21 mouse cellular contexts compared by ENCODE assay signal in genomic region chr5:75950866-75951265, GRCm38 (mm10).
"Had no signal": no experiment of that assay in that cellular context is flagged by ENCODE, and none has a peak within 500 bp of the region (broad histone marks: within the 10 kb centered on the region; RNA-seq: fewer than 3 reads in every experiment).

No protein-coding gene starts in this region.

- H3K4me3 ChIP-seq: layer of hippocampus, adult 2 months; limb, embryonic 12.5 days; limb, embryonic 15.5 days; liver, embryonic 12.5 days; liver, embryonic 15.5 days; lung, embryonic 15.5 days; megakaryocyte, embryonic 14.5 days; midbrain, embryonic 10.5 days; neural tube, embryonic 12.5 days; neural tube, embryonic 15.5 days had no signal

- H3K9ac ChIP-seq: limb, embryonic 12.5 days; limb, embryonic 15.5 days; liver, embryonic 12.5 days; liver, embryonic 15.5 days; lung, embryonic 15.5 days; neural tube, embryonic 12.5 days; neural tube, embryonic 15.5 days had no signal

- H3K36me3 ChIP-seq: limb, embryonic 12.5 days; limb, embryonic 15.5 days; liver, embryonic 12.5 days; liver, embryonic 15.5 days; lung, embryonic 15.5 days; midbrain, embryonic 10.5 days; neural tube, embryonic 12.5 days; neural tube, embryonic 15.5 days had no signal

- ATAC-seq: intestine, postnatal 0 days; liver, embryonic 12.5 days had no signal

- H3K27me3 ChIP-seq: limb, embryonic 15.5 days; liver, embryonic 12.5 days; liver, embryonic 15.5 days; lung, embryonic 15.5 days; neural tube, embryonic 12.5 days; neural tube, embryonic 15.5 days had no signal

- H3K4me2 ChIP-seq: limb, embryonic 12.5 days; limb, embryonic 15.5 days; liver, embryonic 12.5 days; liver, embryonic 15.5 days; lung, embryonic 15.5 days; neural tube, embryonic 12.5 days; neural tube, embryonic 15.5 days had no signal

- DNase-seq: kidney, adult 2 months; kidney, postnatal 25 days; layer of hippocampus, adult 9-11 months; lung, adult 18-20 months; lung, postnatal 10 days; lung, postnatal 36 days; midbrain, embryonic 14.5 days; thymus, adult 18-20 months; thymus, postnatal 36 days had no signal

- H3K27ac ChIP-seq: kidney, postnatal 0 days; layer of hippocampus, adult 2 months; limb, embryonic 12.5 days; limb, embryonic 15.5 days; liver, embryonic 12.5 days; liver, embryonic 15.5 days; lung, embryonic 15.5 days; midbrain, embryonic 10.5 days; neural tube, embryonic 12.5 days; neural tube, embryonic 15.5 days had no signal

- H3K9me3 ChIP-seq: limb, embryonic 12.5 days; limb, embryonic 15.5 days; liver, embryonic 12.5 days; liver, embryonic 15.5 days; lung, embryonic 15.5 days; megakaryocyte, embryonic 14.5 days; midbrain, embryonic 10.5 days; neural tube, embryonic 12.5 days; neural tube, embryonic 15.5 days had no signal

- H3K4me1 ChIP-seq: limb, embryonic 12.5 days; limb, embryonic 15.5 days; liver, embryonic 12.5 days; liver, embryonic 15.5 days; lung, embryonic 15.5 days; neural tube, embryonic 12.5 days; neural tube, embryonic 15.5 days had no signal
